Mouse (Mus musculus): ENCODE measurements at regions not wholly inside any gene's neighbourhood (a gene's known extent, or its start where the extent isn't known, plus 50 kb on each side); places are given as distances from the start of the nearest gene placed in this dataset.

- no peak for DNase-seq (ENCODE audit: low read depth in 1 of 2, low spot score in 2 of 2)
- no peak overlapping the region for H3K27ac ChIP-seq (ENCODE audit: insufficient read depth, low read length)
- no peak overlapping the region for H3K4me3 ChIP-seq (ENCODE audit: extremely low read depth, insufficient read depth, insufficient read length)
- TF ChIP-seq POLR2A (IDR thresholded peaks at IDR 0.05; ENCODE audit: low read depth, low read length), result no peak
- no peak for TF ChIP-seq CTCF (IDR thresholded peaks at IDR 0.05; ENCODE audit: extremely low read depth, insufficient read depth, insufficient read length, insufficient replicate concordance)
- 89% methylated on average over 2 of the region's 2 CpGs for WGBS
- H3K36me3 ChIP-seq (ENCODE audit: control insufficient read depth, insufficient read depth, low read length), result no peaks in the 10 kb centered on the region
- no peaks in the 10 kb centered on the region for H3K27me3 ChIP-seq (ENCODE audit: control insufficient read depth, insufficient read depth, low read length)
- no peaks in the 10 kb centered on the region for H3K4me1 ChIP-seq (ENCODE audit: control insufficient read depth, insufficient read depth, insufficient read length)
These were observed 127.8 kb upstream of the Cdkn2b start for GRCm38 (mm10) chr4:89438665-89439064.

GRCm38 (mm10) chr4:89436764-89437163 is 125.9 kb upstream of the Cdkn2b start:
- no peak for DNase-seq (ENCODE audit: low read depth in 1 of 2, low spot score in 2 of 2)
- TF ChIP-seq CTCF (IDR thresholded peaks at IDR 0.05; ENCODE audit: extremely low read depth, insufficient read depth, insufficient read length, insufficient replicate concordance) (no peak), POLR2A (IDR thresholded peaks at IDR 0.05; ENCODE audit: low read depth, low read length) (no peak)
- 82% methylated on average over 3 of the region's 3 CpGs for WGBS
- no peaks in the 10 kb centered on the region for H3K4me1 ChIP-seq (ENCODE audit: control insufficient read depth, insufficient read depth, insufficient read length)
- no peak overlapping the region for H3K4me3 ChIP-seq (ENCODE audit: extremely low read depth, insufficient read depth, insufficient read length)
- no peaks in the 10 kb centered on the region for H3K27me3 ChIP-seq (ENCODE audit: control insufficient read depth, insufficient read depth, low read length)
- no peak overlapping the region for H3K27ac ChIP-seq (ENCODE audit: insufficient read depth, low read length)
- H3K36me3 ChIP-seq (ENCODE audit: control insufficient read depth, insufficient read depth, low read length), result no peaks in the 10 kb centered on the region

GRCm38 (mm10) chr4:89434152-89434551 is 123.3 kb upstream of the Cdkn2b start:
- Histone ChIP-seq H3K4me1 (ENCODE audit: control insufficient read depth, insufficient read depth, insufficient read length) (no peaks in the 10 kb centered on the region), H3K27me3 (ENCODE audit: control insufficient read depth, insufficient read depth, low read length) (no peaks in the 10 kb centered on the region), H3K4me3 (ENCODE audit: extremely low read depth, insufficient read depth, insufficient read length) (no peak overlapping the region), H3K27ac (ENCODE audit: insufficient read depth, low read length) (no peak overlapping the region), H3K36me3 (ENCODE audit: control insufficient read depth, insufficient read depth, low read length) (no peaks in the 10 kb centered on the region)
- 68% methylated on average over 3 of the region's 3 CpGs for WGBS
- no peak for TF ChIP-seq CTCF (IDR thresholded peaks at IDR 0.05; ENCODE audit: extremely low read depth, insufficient read depth, insufficient read length, insufficient replicate concordance)
- TF ChIP-seq POLR2A (IDR thresholded peaks at IDR 0.05; ENCODE audit: low read depth, low read length), result no peak
- DNase-seq (ENCODE audit: low read depth in 1 of 2, low spot score in 2 of 2), result no peak

- no peak overlapping the region for H3K27ac ChIP-seq (ENCODE audit: insufficient read depth, low read length)
- H3K36me3 ChIP-seq (ENCODE audit: control insufficient read depth, insufficient read depth, low read length), result no peaks in the 10 kb centered on the region
- 72% methylated on average over 5 of the region's 5 CpGs for WGBS
- TF ChIP-seq CTCF (IDR thresholded peaks at IDR 0.05; ENCODE audit: extremely low read depth, insufficient read depth, insufficient read length, insufficient replicate concordance), result no peak
- no peaks in the 10 kb centered on the region for H3K4me1 ChIP-seq (ENCODE audit: control insufficient read depth, insufficient read depth, insufficient read length)
- no peak overlapping the region for H3K4me3 ChIP-seq (ENCODE audit: extremely low read depth, insufficient read depth, insufficient read length)
- DNase-seq (ENCODE audit: low read depth in 1 of 2, low spot score in 2 of 2), result no peak
- no peaks in the 10 kb centered on the region for H3K27me3 ChIP-seq (ENCODE audit: control insufficient read depth, insufficient read depth, low read length)
These were observed 122.7 kb upstream of the Cdkn2b start for GRCm38 (mm10) chr4:89433528-89433927.

- no peak for TF ChIP-seq POLR2A (IDR thresholded peaks at IDR 0.05; ENCODE audit: low read depth, low read length)
- no peak for TF ChIP-seq CTCF (IDR thresholded peaks at IDR 0.05; ENCODE audit: extremely low read depth, insufficient read depth, insufficient read length, insufficient replicate concordance)
- WGBS, result 76% methylated on average over 6 of the region's 6 CpGs
- Histone ChIP-seq H3K27ac (ENCODE audit: insufficient read depth, low read length) (no peak overlapping the region), H3K4me1 (ENCODE audit: control insufficient read depth, insufficient read depth, insufficient read length) (no peaks in the 10 kb centered on the region), H3K4me3 (ENCODE audit: extremely low read depth, insufficient read depth, insufficient read length) (no peak overlapping the region), H3K27me3 (ENCODE audit: control insufficient read depth, insufficient read depth, low read length) (no peaks in the 10 kb centered on the region), H3K36me3 (ENCODE audit: control insufficient read depth, insufficient read depth, low read length) (no peaks in the 10 kb centered on the region)
- no peak for DNase-seq (ENCODE audit: low read depth in 1 of 2, low spot score in 2 of 2)
These were observed 120.7 kb upstream of the Cdkn2b start for GRCm38 (mm10) chr4:89431520-89431919.

GRCm38 (mm10) chr4:89428465-89428864 is 117.6 kb upstream of the Cdkn2b start:
- H3K36me3 ChIP-seq (ENCODE audit: control insufficient read depth, insufficient read depth, low read length), result no peaks in the 10 kb centered on the region
- no peak for DNase-seq (ENCODE audit: low read depth in 1 of 2, low spot score in 2 of 2)
- TF ChIP-seq POLR2A (IDR thresholded peaks at IDR 0.05; ENCODE audit: low read depth, low read length) (no peak), CTCF (IDR thresholded peaks at IDR 0.05; ENCODE audit: extremely low read depth, insufficient read depth, insufficient read length, insufficient replicate concordance) (no peak)
- no peaks in the 10 kb centered on the region for H3K4me1 ChIP-seq (ENCODE audit: control insufficient read depth, insufficient read depth, insufficient read length)
- no peak overlapping the region for H3K27ac ChIP-seq (ENCODE audit: insufficient read depth, low read length)
- no peak overlapping the region for H3K4me3 ChIP-seq (ENCODE audit: extremely low read depth, insufficient read depth, insufficient read length)
- 59% methylated on average over 1 of the region's 1 CpGs for WGBS
- H3K27me3 ChIP-seq (ENCODE audit: control insufficient read depth, insufficient read depth, low read length), result no peaks in the 10 kb centered on the region

- no peaks in the 10 kb centered on the region for H3K27me3 ChIP-seq (ENCODE audit: control insufficient read depth, insufficient read depth, low read length)
- TF ChIP-seq POLR2A (IDR thresholded peaks at IDR 0.05; ENCODE audit: low read depth, low read length), result no peak
- TF ChIP-seq CTCF (IDR thresholded peaks at IDR 0.05; ENCODE audit: extremely low read depth, insufficient read depth, insufficient read length, insufficient replicate concordance), result no peak
- 60% methylated on average over 9 of the region's 9 CpGs for WGBS
- no peak overlapping the region for H3K4me3 ChIP-seq (ENCODE audit: extremely low read depth, insufficient read depth, insufficient read length)
- no peak overlapping the region for H3K27ac ChIP-seq (ENCODE audit: insufficient read depth, low read length)
- no peaks in the 10 kb centered on the region for H3K4me1 ChIP-seq (ENCODE audit: control insufficient read depth, insufficient read depth, insufficient read length)
- H3K36me3 ChIP-seq (ENCODE audit: control insufficient read depth, insufficient read depth, low read length), result no peaks in the 10 kb centered on the region
- DNase-seq (ENCODE audit: low read depth in 1 of 2, low spot score in 2 of 2), result no peak
These were observed 116.8 kb upstream of the Cdkn2b start for GRCm38 (mm10) chr4:89427345-89428293.

Measured in spleen, adult 2 months (tissue).